Mouse (Mus musculus) erythroblast, embryonic 14.5 days (primary cell): Measurements from ENCODE around the gene Cdc14b. TPM values are rescaled to one million over a fixed set of nuclear protein-coding genes. Genes with fewer than 3 reads are reported as not detected.
"Not testable (repeated sequence)": the region's sequence is repeated elsewhere in the genome, so short reads cannot be mapped to it uniquely, and the experiment has no call there.

Experiments
- H3K27me3 ChIP-seq: 2 replicates; pipeline ENCODE4 v1.6.1; 2012; ENCODE audit warnings: inconsistent platforms; ENCODE audit not compliant: control insufficient read depth
- H3K36me3 ChIP-seq: 2 replicates; pipeline ENCODE4 v1.6.1; 2012; ENCODE audit warnings: mild to moderate bottlenecking, inconsistent platforms; ENCODE audit not compliant: control insufficient read depth
- H3K4me1 ChIP-seq: 2 replicates; pipeline ENCODE4 v1.6.1; 2012; ENCODE audit warnings: inconsistent platforms; ENCODE audit not compliant: control insufficient read depth
- H3K4me3 ChIP-seq: replicated peaks from 2 replicates; pipeline ENCODE3; 2012; ENCODE audit warnings: moderate library complexity, mild to moderate bottlenecking, inconsistent platforms
- H3K9me3 ChIP-seq: 2 replicates; pipeline ENCODE4 v1.6.1; 2012; ENCODE audit warnings: low read length, inconsistent platforms, mixed read lengths; ENCODE audit not compliant: control insufficient read depth
- GATA1 ChIP-seq: IDR thresholded peaks from 2 replicates; pipeline ENCODE4 v1.6.1; 2012; ENCODE audit warnings: low read length, inconsistent platforms, mixed read lengths
- TAL1 ChIP-seq: IDR thresholded peaks from 3 replicates; pipeline ENCODE4 v1.6.1; 2012; ENCODE audit warnings: low read length, inconsistent platforms, mixed read lengths
- polyA plus RNA-seq: library from polyadenylated mRNA; stranded (reverse); fragments of >175 nt; gene quantifications from 2 replicates; pipeline ENCODE4 v1.2.3, GENCODE M21; 2012

Cdc14b gene
- polyA plus RNA-seq, 1 experiment: not detected

DNA sequence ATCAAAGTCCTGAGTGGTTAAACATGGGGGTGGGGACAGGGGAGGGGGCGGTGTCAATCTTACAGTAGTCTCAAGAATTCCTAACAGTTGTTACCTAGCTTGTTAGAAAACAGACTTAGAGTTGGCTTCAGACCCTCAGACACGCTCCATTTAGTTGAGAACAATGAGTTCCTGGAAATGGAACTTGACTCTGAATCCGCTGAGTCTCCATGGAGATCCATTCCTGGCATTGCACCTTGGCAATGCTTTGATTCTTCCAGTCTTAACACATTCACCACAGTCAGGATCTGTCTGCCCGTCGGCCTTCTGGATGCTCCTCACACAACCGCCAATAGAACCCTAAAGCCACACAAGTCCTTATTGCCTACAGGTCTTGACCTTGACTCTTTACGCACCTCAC, 15.2 kb downstream of the Cdc14b start:
- Histone ChIP-seq H3K4me1 (no peaks in the 10 kb centered on the region), H3K36me3 (no peaks in the 10 kb centered on the region), H3K9me3 (no peaks in the 10 kb centered on the region), H3K4me3 (no peak overlapping the region), H3K27me3 (no peaks in the 10 kb centered on the region)
- TF ChIP-seq TAL1 (no peak), GATA1 (no peak)

DNA sequence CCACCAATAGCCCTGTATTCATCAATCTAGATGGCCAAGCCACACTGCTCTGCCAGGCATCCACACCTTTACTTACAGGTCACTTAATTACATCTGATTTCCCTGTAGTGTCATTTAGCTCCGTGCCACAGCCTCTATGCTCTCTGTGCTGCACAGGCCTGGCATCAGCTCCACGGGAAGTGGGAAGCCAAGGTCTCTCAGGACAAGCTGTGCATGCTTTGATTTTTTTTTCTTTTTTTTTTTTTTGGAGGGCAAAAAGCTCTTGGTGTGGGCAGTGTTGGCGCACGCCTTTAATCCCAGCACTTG, 16.6 kb downstream of the Cdc14b start:
- Histone ChIP-seq H3K4me3 (no peak overlapping the region), H3K36me3 (no peaks in the 10 kb centered on the region), H3K9me3 (no peaks in the 10 kb centered on the region), H3K27me3 (no peaks in the 10 kb centered on the region), H3K4me1 (no peaks in the 10 kb centered on the region)
- TF ChIP-seq GATA1 (no peak), TAL1 (no peak)

DNA sequence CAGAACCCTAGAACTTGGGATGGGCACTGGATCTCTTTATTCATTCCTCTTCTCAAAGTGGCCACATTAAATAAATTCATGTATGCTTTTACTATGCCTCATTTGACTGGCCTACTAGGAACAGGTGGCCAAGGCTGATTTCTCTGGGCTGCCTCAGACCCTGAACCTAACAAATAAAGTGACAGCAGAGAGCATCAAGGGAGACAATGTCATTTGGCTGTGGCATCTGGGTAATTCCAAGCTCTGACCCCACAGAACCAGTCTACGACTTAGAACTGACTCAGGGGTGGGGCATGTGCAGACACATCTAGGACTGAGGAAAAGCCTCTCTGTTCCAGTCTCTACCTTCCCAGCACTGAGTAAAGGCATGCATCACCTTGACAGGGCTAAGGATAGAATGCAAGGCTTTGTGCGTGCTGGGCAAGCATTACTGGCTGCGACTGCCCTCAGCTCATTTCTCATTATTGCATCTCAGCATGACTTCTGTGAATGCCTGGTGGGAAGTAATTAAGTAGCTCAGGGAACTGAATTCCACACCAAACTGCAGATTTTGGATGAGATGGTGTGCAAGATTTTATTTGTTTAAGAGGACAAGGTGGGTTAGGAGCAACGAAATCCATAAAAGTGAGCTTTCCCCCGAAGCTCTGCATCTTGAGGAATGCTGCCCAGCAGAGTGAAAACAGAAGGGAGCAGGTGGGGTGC, 17.1 kb downstream of the Cdc14b start:
- no peaks in the 10 kb centered on the region for H3K27me3 ChIP-seq
- no peaks in the 10 kb centered on the region for H3K36me3 ChIP-seq
- no peaks in the 10 kb centered on the region for H3K4me1 ChIP-seq
- TF ChIP-seq GATA1 (no peak), TAL1 (no peak)
- no peaks in the 10 kb centered on the region for H3K9me3 ChIP-seq
- no peak overlapping the region for H3K4me3 ChIP-seq

DNA sequence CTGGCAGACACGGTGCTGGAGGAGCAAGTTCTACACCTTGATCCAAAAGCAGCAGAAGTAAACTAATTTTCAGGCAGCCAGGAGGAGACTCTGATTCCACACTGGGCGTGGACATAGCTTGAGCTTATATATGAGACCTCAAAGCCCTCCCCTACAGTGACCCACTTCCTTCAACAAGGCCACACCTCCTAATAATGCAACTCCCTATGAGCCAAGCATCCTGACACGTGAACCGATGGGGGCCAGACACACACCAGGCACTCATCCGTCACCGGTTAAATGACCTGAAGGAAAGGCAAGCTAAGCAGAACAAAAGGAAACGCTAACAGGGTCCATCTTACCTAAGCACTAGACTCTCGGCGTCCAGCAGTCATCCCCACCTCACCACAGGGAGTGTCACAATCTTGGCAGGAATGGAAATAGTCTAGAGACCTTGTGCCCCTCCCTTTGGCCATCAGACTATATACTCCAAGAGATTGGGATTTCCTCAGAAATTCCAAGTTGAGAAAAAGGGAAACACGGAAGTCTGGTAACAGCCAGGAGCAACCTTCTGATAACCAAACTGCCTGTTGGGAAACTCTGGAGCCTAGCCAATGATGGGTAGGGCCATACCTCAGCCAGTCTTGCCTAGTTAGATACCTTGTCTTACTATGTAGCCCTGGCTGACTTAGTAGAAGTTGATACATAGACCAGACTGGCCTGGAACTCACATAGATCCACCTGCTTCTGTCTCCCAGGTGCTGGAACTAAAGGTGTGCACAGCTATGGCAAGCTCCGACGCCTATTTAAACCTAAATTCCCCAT, 17.9 kb downstream of the Cdc14b start:
- Histone ChIP-seq H3K9me3 (no peaks in the 10 kb centered on the region), H3K4me3 (no peak overlapping the region), H3K4me1 (peaks cover under 1% of the 10 kb centered on the region), H3K27me3 (no peaks in the 10 kb centered on the region), H3K36me3 (no peaks in the 10 kb centered on the region)
- no peak for TF ChIP-seq TAL1
- no peak for TF ChIP-seq GATA1

DNA sequence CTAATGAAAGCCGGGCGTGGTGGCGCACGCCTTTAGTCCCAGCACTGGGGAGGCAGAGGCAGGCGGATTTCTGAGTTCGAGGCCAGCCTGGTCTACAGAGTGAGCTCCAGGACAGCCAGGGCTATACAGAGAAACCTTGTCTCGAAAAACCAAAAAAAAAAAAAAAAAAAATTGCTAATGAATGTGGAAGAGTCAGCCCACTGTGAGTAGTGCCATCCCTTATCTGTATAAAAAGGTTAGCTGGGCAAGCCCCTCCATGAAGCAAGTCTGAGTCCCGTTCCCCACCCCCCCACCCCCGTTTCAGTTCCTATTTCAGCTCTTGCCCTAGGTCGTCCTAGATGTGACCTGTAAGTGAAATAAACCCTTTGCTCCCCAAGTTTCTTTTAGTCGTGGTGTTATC, 20.9 kb downstream of the Cdc14b start:
- H3K27me3 ChIP-seq, H3K4me3 ChIP-seq, H3K4me1 ChIP-seq, H3K9me3 ChIP-seq, H3K36me3 ChIP-seq: not testable (repeated sequence)

DNA sequence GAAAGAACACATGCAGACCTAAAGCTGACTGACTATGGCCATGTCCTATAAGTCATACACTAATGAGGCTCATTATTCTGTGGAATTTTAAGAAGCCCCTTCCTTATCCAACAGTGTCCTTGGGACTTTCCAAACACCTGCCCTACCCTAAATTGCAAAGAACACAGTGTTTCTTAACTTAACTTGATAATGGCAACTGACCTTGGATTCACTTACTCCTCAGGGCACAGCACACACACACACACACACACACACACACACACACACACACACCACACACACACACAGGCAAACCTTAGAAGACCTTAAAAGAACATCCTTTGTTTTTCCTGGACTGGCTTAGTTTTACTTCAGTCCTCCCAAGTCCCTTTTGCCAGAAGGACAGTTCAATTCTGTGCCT, 21.4 kb downstream of the Cdc14b start:
- H3K9me3 ChIP-seq: no peaks in the 10 kb centered on the region
- H3K4me1 ChIP-seq: peaks cover 8% of the 10 kb centered on the region
- no peaks in the 10 kb centered on the region for H3K27me3 ChIP-seq
- H3K4me3 ChIP-seq: no peak overlapping the region
- TF ChIP-seq GATA1: no peak
- TF ChIP-seq TAL1: no peak
- H3K36me3 ChIP-seq: no peaks in the 10 kb centered on the region

DNA sequence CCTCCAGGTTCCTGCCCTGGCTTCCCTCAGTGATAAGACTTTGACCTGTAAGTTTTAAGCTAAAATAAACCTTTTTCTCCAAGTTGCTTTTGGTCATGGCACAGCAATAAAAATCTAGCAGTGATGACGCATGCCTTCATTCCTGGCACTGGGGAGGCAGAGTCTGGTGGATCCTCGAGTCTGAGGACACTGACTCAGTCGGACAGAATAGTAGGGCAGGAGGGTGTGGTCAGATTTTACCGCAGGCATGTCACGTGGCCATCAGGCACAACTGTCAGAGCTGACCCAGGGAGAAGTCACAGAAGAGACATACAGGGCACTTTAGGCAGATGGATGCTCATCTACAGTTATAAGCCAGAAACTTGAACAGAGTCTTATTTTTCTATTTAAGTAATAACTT, 22.9 kb downstream of the Cdc14b start:
- Histone ChIP-seq H3K36me3 (no peaks in the 10 kb centered on the region), H3K4me3 (no peak overlapping the region), H3K27me3 (no peaks in the 10 kb centered on the region), H3K4me1 (peaks cover 18% of the 10 kb centered on the region), H3K9me3 (no peaks in the 10 kb centered on the region)
- TF ChIP-seq TAL1 (no peak), GATA1 (no peak)

DNA sequence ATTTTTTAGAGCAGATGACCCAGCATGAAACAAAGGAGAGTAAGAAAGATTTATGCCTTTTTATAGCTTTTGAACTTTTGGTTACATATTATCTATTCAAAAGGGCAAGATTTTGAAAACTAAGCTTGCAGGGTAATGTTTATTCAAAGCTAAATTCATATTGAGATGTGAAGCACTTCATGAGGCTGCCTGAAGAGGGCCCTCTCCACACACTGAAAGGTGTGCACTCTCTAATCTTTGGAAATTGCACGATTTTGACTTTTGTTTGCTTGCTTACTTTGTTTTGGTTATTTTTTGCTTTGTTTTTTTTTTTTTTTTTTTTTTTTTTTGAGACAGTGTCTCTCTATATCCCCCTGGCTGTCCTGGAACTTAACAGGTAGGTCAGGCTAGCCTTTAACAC, 24.7 kb downstream of the Cdc14b start:
- Histone ChIP-seq H3K4me1 (peaks cover 18% of the 10 kb centered on the region), H3K36me3 (no peaks in the 10 kb centered on the region), H3K27me3 (no peaks in the 10 kb centered on the region), H3K4me3 (no peak overlapping the region), H3K9me3 (no peaks in the 10 kb centered on the region)
- no peak for TF ChIP-seq TAL1
- no peak for TF ChIP-seq GATA1

DNA sequence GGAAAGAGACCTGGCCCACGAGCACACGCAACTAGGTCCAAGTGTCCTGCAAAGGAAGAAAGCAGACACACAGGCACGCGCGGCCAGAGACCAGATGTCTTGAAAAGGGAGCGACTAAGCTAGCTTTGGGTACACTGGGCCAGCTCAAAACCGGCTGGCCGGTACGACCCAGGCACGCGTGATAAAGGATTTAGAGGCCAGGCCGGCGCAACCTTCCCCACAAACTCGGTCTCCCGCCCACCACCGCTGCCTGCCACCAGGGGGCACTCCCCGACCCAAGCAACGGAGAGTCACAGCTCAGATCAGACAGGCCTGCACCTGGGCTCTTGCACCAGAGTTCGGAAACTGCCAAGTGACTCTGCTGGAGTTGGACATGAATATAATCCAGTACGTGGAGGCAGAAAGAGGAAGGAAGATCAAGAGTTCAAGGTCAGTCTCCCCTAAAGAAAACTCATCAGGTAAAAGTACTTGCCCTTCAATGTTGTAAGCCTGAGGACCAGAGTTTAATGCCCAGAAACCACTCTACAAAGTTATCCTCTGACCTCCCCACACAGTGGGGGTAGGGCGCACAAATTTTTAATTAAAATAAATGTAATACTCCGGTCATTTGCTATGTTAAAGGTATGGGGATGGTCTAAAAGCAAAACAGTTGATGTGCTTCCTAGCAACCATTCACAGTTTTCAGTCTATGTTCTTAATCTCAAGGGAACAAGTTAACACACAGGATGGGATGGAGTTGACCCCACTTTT, 26.1 kb downstream of the Cdc14b start:
- peaks cover 18% of the 10 kb centered on the region for H3K4me1 ChIP-seq
- no peaks in the 10 kb centered on the region for H3K36me3 ChIP-seq
- H3K9me3 ChIP-seq: no peaks in the 10 kb centered on the region
- peak overlapping the region; percentile 77 for H3K4me3 ChIP-seq
- no peaks in the 10 kb centered on the region for H3K27me3 ChIP-seq
- TF ChIP-seq TAL1 (no peak), GATA1 (no peak)
